Mouse (Mus musculus): ENCODE measurements around the gene Prrt4.

Gene Prrt4

DNA sequence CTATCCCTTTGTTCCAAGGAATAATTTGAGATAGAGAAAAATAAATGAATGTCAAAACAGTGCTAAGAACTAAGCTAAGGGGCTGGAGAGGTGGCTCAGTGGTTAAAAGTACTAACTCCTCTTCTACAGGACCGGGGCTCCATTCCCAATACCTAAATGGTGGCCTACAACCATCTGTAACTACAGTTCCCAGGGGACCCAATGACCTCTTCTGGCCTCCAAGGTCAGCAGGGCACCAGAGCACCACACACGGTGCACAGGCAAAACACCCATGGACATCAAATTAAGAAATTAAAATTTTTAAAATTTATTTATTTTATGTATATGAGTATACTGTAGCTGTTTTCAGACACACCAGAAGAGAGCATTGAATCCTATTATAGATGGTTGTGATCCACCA is 18.6 kb downstream of the Prrt4 start:
- intact Hi-C loops (cut with DNase I), result no loop called here

DNA sequence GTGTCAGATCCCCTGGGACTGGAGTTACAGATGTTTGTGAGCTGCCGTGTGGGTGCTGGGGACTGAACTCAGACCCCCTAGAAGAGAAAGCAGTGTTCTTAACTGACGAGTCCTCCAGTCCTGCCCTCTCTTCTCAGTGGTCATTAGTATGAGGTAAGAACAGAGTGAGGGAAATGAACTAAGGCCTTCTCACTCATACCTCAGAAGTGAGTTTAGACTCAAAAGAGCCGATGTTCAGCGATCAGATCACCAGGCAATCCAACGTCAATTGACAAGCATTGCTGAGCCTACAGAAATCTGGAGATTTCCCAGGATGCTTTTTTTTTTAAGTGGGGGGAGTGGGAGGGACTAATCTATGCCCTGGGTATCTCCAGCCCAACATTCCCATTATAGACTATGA is 23.1 kb downstream of the Prrt4 start:
- intact Hi-C loops (cut with DNase I), result no loop called here

DNA sequence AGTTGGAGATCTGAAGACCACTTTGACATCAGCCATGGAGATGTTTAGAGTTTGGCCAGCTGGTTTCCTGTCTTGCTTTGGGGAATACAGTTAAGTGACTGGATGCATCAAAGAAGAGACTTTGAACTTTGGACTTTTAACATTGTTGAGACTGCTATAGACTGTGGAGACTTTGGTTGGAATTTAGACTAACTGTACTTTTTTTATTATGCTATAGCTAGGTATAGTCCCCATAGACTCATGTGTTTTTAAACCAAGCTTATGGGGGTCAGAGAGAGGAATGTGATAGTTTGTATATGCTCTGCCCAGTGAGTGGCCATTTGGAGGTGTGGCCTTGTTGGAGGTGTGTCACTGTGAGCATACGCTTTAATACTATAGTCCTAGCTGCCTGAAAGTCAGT is 29.4 kb downstream of the Prrt4 start:
- intact Hi-C loops (cut with DNase I), result no loop called here

DNA sequence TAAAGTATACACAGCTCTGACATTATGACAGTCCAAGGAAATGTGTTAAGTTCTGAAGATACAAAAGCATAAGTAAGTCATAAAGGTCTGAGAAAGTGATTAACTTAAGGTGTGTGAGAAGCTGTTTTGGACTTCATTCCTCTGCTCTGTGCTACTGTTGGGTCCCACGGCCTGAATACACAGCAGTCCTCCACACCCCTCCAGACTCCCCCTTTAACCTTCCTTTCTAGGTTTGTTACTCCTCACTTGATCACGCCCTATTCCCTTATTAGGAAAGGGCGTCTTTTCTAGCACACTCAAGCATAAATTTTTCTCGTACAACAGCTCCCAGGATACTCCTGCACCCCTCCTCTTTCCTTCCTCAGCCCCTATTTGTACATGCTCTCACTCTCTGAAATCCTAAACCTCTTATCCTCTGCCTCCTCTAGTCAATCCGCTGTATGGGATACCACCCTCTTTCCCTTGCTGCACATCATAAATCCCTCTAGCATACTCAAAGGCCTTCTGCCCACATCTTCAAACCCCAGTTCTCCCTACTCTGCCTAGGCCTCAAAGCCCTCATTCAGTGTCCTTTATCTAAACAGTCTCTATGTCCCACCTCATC is 31.9 kb downstream of the Prrt4 start:
- intact Hi-C loops (cut with DNase I), result no loop called here

DNA sequence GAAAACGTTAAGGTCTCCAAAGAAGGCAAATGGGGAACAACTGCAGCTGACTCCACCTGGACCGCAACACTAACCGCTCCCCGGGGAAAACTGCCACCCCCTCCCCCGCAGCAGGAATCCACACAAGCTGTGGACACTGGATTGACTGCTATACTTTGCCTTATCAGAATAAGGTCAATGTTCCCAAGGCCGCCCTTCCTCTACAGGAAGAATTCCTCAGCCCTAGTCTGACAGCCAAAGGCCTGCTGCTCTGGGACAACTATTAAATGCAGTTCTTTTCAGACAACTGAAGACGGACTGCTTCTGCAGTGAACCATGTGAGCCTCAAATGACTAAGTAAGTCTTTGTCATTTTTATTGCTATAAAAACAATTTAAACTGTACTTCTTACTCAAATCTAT is 32.7 kb downstream of the Prrt4 start:
- intact Hi-C loops (cut with DNase I), result no loop called here

DNA sequence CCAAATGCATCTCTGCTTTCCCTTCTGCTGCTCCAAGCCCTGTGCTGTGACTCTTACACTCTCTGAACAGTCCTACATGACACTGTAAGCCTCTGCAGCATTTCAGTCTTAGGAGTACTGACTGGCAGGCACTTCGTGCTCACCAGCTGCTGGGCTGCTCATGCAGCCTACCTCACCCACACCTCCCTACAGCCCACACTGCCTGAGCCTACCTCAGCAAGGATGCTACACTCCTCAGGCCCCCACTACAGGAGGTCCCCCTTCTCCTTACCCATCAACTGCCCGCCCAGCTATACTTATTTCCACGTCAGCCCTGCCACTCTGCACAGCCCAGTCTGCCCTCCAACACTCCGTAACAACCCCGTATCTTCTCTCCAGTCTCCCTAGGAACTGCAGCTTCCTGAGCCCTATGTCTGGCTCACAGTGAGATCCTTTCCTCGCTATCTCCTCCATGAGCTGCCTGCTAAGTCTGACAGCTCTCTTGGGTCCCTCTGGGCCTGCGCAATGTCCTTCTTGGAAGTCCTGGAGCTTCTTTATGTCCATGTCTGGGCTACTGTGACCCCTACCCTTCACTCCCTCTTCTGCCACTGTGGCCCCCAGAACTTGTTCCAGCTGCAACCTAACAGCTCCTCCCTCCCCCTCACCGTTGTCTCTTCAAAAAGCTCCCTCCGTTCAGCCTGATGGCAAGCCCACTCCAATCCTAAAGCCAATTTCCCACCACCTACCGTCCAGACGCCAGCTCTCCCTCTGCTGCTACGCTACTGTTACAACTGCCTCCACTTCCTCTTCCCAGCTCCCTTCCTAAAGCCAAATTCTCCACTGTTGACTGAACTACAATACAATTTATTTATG is 33.7 kb downstream of the Prrt4 start:
- intact Hi-C loops (cut with DNase I), result no loop called here

DNA sequence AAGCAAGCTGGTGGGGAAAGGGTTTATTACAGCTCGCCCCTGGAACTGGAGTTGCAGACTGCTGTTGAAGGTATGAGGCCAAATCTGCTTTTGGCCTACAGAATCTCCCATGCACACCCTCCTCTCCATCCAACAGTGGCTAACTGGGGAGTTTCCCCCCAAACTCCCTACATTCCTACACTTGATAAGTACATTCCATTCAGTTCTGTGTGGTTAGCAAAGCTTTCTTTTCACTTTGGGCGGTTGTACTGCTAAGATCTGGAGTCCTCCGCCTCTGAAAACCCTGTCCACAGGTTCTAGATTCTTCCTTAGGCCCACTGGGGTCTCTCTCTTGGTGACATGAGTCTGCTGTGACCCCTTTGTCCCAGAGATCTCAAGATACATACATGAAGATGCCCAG is 34.4 kb downstream of the Prrt4 start:
- intact Hi-C loops (cut with DNase I), result no loop called here

DNA sequence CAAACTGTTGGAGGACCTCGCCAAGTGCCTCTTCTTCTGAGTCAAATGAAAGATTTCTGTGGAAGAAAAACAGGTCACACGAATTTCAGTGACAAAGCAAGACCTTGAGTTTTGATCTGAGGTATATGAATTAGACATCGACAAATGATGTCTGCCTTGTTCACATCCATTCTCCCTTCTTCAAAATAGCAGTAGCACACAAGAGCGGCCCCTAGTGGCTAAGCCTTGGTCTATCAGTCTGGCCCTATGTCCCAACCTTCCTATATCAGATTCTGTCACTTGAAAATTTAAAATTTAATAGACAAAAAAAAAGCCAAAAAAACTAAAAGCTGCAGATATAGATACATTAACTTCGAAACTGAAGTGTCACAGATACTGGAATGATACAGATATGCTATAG is 35.8 kb downstream of the Prrt4 start:
- intact Hi-C loops (cut with DNase I), result no loop called here

DNA sequence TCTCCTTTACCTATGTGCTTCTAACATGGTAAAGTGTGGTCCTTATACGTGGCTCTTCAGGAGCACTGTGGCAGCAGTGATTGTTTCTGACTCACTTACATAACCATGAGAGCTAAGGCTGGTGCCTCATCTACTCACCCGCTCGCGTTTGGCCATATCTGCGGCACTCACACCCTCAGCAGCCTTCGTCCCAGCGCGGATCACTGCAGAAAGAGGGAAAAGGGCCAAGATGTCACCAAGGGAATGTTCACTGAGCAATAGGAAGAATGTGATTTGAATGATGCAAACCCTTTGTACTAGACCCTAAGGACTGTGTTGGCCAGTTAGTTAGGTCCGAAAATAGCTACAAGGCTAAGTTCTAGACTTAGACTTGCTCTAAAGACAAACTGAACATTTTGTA is 41.9 kb downstream of the Prrt4 start:
- intact Hi-C loops (cut with DNase I), result no loop called here

DNA sequence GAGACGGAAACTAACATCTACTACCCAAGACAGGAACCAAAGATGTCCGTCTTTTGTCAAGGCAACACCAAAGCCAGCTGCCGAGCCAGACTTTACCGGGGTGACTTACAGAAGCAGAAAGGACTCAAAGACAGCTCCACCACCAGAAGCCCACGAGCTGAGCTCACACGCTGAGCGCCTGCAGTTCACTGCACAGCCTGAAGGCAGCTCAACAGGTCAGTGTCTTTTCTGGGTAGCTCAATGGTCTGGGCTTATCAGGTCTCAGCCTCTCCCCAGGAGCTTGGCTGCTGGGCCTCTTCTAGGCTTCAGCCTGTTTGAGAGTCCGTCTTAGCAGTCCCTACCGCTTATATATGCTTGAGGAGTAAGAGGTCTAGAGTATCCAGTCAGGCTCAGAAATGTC is 46.3 kb downstream of the Prrt4 start:
- intact Hi-C loops (cut with DNase I), result no loop called here

DNA sequence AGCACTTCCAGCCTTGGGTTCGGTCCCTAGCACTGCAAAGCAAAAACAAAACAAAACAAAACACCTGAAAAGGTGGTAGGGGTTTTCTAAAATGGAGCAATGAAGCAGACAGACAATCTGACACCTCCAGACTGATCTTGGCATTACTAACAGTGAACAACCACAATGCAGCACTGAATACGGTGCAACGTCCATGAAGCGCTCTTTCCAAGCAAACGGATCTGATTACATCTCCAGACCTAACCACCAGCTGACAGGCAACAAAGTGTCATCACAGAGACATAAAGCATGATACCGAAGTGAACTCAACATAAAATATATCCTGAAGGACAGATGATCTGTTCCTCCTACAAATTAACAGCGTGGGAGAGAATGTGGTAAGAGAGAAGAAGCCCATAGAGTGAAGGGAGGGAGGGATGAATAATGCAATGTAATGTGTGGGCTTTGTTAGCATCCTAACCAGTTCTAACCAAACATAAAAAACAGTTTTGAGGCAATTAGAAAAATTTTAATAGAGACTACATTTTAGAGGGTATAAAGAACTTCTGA is 52.4 kb downstream of the Prrt4 start:
- intact Hi-C loops (cut with DNase I), result no loop called here

DNA sequence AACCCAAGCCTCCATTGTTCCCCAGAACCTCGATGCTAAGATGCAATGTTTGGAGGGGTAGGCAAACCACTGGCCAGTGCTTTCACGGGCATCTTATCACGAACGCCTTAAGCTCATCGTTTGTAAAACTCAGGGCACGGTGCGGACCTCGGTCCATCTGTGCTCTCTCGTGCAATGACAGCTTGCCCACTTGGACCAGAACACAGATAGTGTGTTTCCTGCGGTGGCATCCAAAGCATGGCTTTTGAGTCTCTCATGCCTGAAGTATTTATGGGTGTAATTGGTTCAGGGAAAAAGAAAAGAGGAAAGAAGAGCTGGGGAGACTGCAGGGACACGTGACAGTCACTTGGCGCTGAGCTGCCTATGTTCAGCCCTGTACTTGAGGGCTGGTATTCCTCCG is 59.4 kb downstream of the Prrt4 start:
- intact Hi-C loops (cut with DNase I), result no loop called here

Small RNA genes lying within 50 kb of the gene (microRNA-seq; reads per million reads assigned to microRNA genes)
- gene Gm24303, result 0 reads per million in 2 experiments

All from adrenal gland (tissue).